Mouse (Mus musculus) stomach, postnatal 0 days (tissue): Measurements from ENCODE around the gene Rcsd1.

Experiments used
- CTCF ChIP-seq: IDR thresholded peaks from 2 replicates; pipeline ENCODE4 v1.5.1; 2016; ENCODE audit warnings: antibody characterized with exemption, low read depth, mild to moderate bottlenecking, moderate library complexity
- EP300 ChIP-seq: optimal IDR thresholded peaks from 2 replicates; pipeline ENCODE3; 2016; ENCODE audit warnings: antibody characterized with exemption

DNA sequence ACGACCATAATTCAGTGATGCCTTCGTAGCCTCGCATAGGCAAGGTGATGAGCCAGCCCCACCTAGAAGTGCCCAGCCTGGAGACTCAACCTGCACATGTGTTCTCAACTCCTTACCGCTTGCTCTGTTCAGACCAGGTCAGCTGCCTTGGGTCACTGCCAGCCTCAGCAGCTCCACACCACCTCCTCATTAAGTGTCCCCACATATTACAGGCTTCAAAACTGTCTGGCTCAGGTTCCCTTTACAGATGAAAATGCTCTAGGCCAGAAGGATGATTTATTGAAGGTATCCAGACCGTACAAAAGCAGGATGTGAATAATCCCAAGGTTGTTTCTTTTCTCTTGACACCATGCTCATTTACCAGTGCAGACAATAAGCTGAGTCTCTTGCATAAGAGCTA lies 83.7 kb downstream of the Rcsd1 start:
- no peak for TF ChIP-seq CTCF
- TF ChIP-seq EP300, result no peak
